Mouse (Mus musculus) cerebellum, adult 2 months (tissue): Measurements from ENCODE around the gene Ak8.

Source experiments
- CTCF ChIP-seq: fragments of 200-500 bp; IDR thresholded peaks from 2 replicates; pipeline ENCODE4 v1.5.1; 2011; ENCODE audit warnings: low read depth, mild to moderate bottlenecking, control low read depth, low read length, moderate library complexity, borderline replicate concordance; ENCODE audit not compliant: insufficient read depth
- POLR2A ChIP-seq: fragments of 200-500 bp; IDR thresholded peaks from 2 replicates; pipeline ENCODE4 v1.6.1; 2011; ENCODE audit warnings: low read length, control low read depth, borderline replicate concordance; ENCODE audit not compliant: insufficient read depth

- TF ChIP-seq CTCF (no peak), POLR2A (no peak)
Measured at GRCm38 (mm10) chr2:28727786-28728404, 27.9 kb downstream of the Ak8 start.
